Mouse (Mus musculus) neural tube, embryonic 12.5 days (tissue): ENCODE measurements around the gene Foxp1. TPM values are rescaled to one million over a fixed set of nuclear protein-coding genes. Genes with fewer than 3 reads are reported as not detected.

ENCODE experiments used
- ATAC-seq: fragments of 200-750 bp; cut with Nextera tagmentation; 2 replicates; pipeline ENCODE4 v1.8.0; 2017; ENCODE audit warnings: low read depth, mild to moderate bottlenecking, moderate TSS enrichment, moderate library complexity; ENCODE audit not compliant: low FRiP score
- H3K27ac ChIP-seq: fragments of 300-500 bp; sonication (generic); 2 replicates; pipeline ENCODE4 v1.5.1; 2016
- H3K27me3 ChIP-seq: fragments of 300-500 bp; sonication (generic); replicated peaks from 2 replicates; pipeline ENCODE4 v1.6.1; 2016; ENCODE audit warnings: mild to moderate bottlenecking
- H3K36me3 ChIP-seq: fragments of 300-500 bp; sonication (generic); 2 replicates; pipeline ENCODE4 v1.6.1; 2016; ENCODE audit warnings: mild to moderate bottlenecking
- H3K4me1 ChIP-seq: fragments of 300-500 bp; sonication (generic); 2 replicates; pipeline ENCODE4 v1.6.1; 2016
- H3K4me2 ChIP-seq: fragments of 300-500 bp; sonication (generic); replicated peaks from 2 replicates; pipeline ENCODE4 v1.6.1; 2016; ENCODE audit warnings: mild to moderate bottlenecking
- H3K4me3 ChIP-seq: fragments of 300-500 bp; sonication (generic); 2 replicates; pipeline ENCODE4 v1.5.1; 2016
- H3K9ac ChIP-seq: fragments of 300-500 bp; sonication (generic); 2 replicates; pipeline ENCODE4 v1.6.1; 2016; ENCODE audit warnings: mild to moderate bottlenecking
- H3K9me3 ChIP-seq: fragments of 300-500 bp; sonication (generic); 2 replicates; pipeline ENCODE4 v1.6.1; 2016; ENCODE audit warnings: mild to moderate bottlenecking
- WGBS: fragments of 180-500 bp; shearing (Covaris S2); methylation state at CpG from one replicate; pipeline ENCODE4 v1.1.7; 2016; 5-methylcytosine and 5-hydroxymethylcytosine counted together
- polyA plus RNA-seq: library from polyadenylated mRNA; unstranded; fragments of >200 nt; fragmentation: Nextera tagmentation; extraction: Ambion mirVana; gene quantifications from 2 replicates; pipeline ENCODE4 v1.2.1, GENCODE M21; 2016

The Foxp1 gene
- polyA plus RNA-seq, 1 experiment from 2014 or later: 91.8 TPM

GRCm38 (mm10) chr6:99478873-99479650 is 43.5 kb downstream of the Foxp1 start:
- WGBS: 78% methylated on average over 13 of the region's 13 CpGs

GRCm38 (mm10) chr6:99475040-99475439 is 47.5 kb downstream of the Foxp1 start:
- WGBS: 85% methylated on average over 9 of the region's 9 CpGs
- no peak overlapping the region for H3K4me2 ChIP-seq

More at GRCm38 (mm10) chr6:99478873-99479650, 43.5 kb downstream of the Foxp1 start:
- no peak overlapping the region for H3K27ac ChIP-seq
- no peaks in the 10 kb centered on the region for H3K36me3 ChIP-seq
- no peak overlapping the region for H3K4me2 ChIP-seq
- peaks cover 8% of the 10 kb centered on the region for H3K4me1 ChIP-seq
- no peak overlapping the region for H3K4me3 ChIP-seq
- H3K9me3 ChIP-seq: no peaks in the 10 kb centered on the region
- no peak overlapping the region for H3K9ac ChIP-seq
- H3K27me3 ChIP-seq: no peaks in the 10 kb centered on the region
- no peak for ATAC-seq

GRCm38 (mm10) chr6:99470906-99471305 is 51.6 kb downstream of the Foxp1 start:
- Histone ChIP-seq H3K36me3 (no peaks in the 10 kb centered on the region), H3K9me3 (no peaks in the 10 kb centered on the region), H3K27ac (no peak overlapping the region), H3K4me3 (no peak overlapping the region), H3K9ac (no peak overlapping the region), H3K4me1 (peaks cover 20% of the 10 kb centered on the region), H3K27me3 (no peaks in the 10 kb centered on the region), H3K4me2 (no peak overlapping the region)
- WGBS: 88% methylated on average over 5 of the region's 5 CpGs
- no peak for ATAC-seq

More at GRCm38 (mm10) chr6:99475040-99475439, 47.5 kb downstream of the Foxp1 start:
- Histone ChIP-seq H3K9me3 (no peaks in the 10 kb centered on the region), H3K4me3 (no peak overlapping the region), H3K36me3 (no peaks in the 10 kb centered on the region), H3K4me1 (peaks cover 5% of the 10 kb centered on the region), H3K27ac (no peak overlapping the region), H3K9ac (no peak overlapping the region), H3K27me3 (no peaks in the 10 kb centered on the region)
- ATAC-seq: no peak

- no peaks in the 10 kb centered on the region; the same call in 1 of the 2 replicates for H3K36me3 ChIP-seq
- no peak overlapping the region for H3K27ac ChIP-seq
- no peaks in the 10 kb centered on the region for H3K9me3 ChIP-seq
- no peak overlapping the region for H3K4me3 ChIP-seq
- no peaks in the 10 kb centered on the region for H3K27me3 ChIP-seq
- no peak for ATAC-seq
- H3K9ac ChIP-seq: no peak overlapping the region
- H3K4me1 ChIP-seq: peaks cover 20% of the 10 kb centered on the region
- 58% methylated on average over 12 of the region's 12 CpGs for WGBS
- no peak overlapping the region for H3K4me2 ChIP-seq
Measured at GRCm38 (mm10) chr6:99469134-99469834, 53.2 kb downstream of the Foxp1 start.

- 38% methylated on average over 3 of the region's 3 CpGs for WGBS
- Histone ChIP-seq H3K4me3 (no peak overlapping the region), H3K36me3 (no peaks in the 10 kb centered on the region; the same call in 1 of the 2 replicates), H3K27ac (no peak overlapping the region), H3K27me3 (no peaks in the 10 kb centered on the region), H3K4me2 (no peak overlapping the region), H3K9me3 (no peaks in the 10 kb centered on the region), H3K4me1 (peaks cover 20% of the 10 kb centered on the region), H3K9ac (no peak overlapping the region)
- ATAC-seq: no peak
Measured at GRCm38 (mm10) chr6:99467831-99468230, 54.7 kb downstream of the Foxp1 start.

GRCm38 (mm10) chr6:99467109-99467508 is 55.4 kb downstream of the Foxp1 start:
- 17% methylated on average over 8 of the region's 8 CpGs for WGBS
- Histone ChIP-seq H3K4me2 (no peak overlapping the region), H3K27me3 (no peaks in the 10 kb centered on the region), H3K9me3 (no peaks in the 10 kb centered on the region), H3K4me3 (no peak overlapping the region), H3K36me3 (no peaks in the 10 kb centered on the region; the same call in 1 of the 2 replicates), H3K27ac (no peak overlapping the region), H3K4me1 (peaks cover 20% of the 10 kb centered on the region), H3K9ac (no peak overlapping the region)
- no peak for ATAC-seq

GRCm38 (mm10) chr6:99466354-99466753 is 56.2 kb downstream of the Foxp1 start:
- Histone ChIP-seq H3K9me3 (no peaks in the 10 kb centered on the region), H3K36me3 (no peaks in the 10 kb centered on the region; the same call in 1 of the 2 replicates), H3K27ac (no peak overlapping the region), H3K9ac (no peak overlapping the region), H3K4me3 (no peak overlapping the region), H3K27me3 (no peaks in the 10 kb centered on the region), H3K4me2 (no peak overlapping the region), H3K4me1 (peaks cover 20% of the 10 kb centered on the region)
- no peak for ATAC-seq
- 82% methylated on average over 8 of the region's 8 CpGs for WGBS

- no peak overlapping the region for H3K9ac ChIP-seq
- H3K9me3 ChIP-seq: no peaks in the 10 kb centered on the region
- H3K27me3 ChIP-seq: no peaks in the 10 kb centered on the region
- no peak overlapping the region for H3K27ac ChIP-seq
- WGBS: 89% methylated on average over 4 of the region's 4 CpGs
- ATAC-seq: no peak
- H3K36me3 ChIP-seq: no peaks in the 10 kb centered on the region; the same call in 1 of the 2 replicates
- H3K4me1 ChIP-seq: peaks cover 13% of the 10 kb centered on the region
- no peak overlapping the region for H3K4me2 ChIP-seq
- no peak overlapping the region for H3K4me3 ChIP-seq
Measured at GRCm38 (mm10) chr6:99464449-99464848, 58.1 kb downstream of the Foxp1 start.

GRCm38 (mm10) chr6:99463906-99464305 is 58.6 kb downstream of the Foxp1 start:
- ATAC-seq: no peak
- Histone ChIP-seq H3K27me3 (no peaks in the 10 kb centered on the region), H3K27ac (no peak overlapping the region), H3K4me1 (peaks cover 13% of the 10 kb centered on the region), H3K9ac (no peak overlapping the region), H3K9me3 (no peaks in the 10 kb centered on the region), H3K4me2 (no peak overlapping the region), H3K36me3 (no peaks in the 10 kb centered on the region; the same call in 1 of the 2 replicates), H3K4me3 (no peak overlapping the region)
- WGBS: 86% methylated on average over 7 of the region's 7 CpGs

- Histone ChIP-seq H3K4me2 (no peak overlapping the region), H3K4me1 (0 out of 2 replicates have a peak, but pooled peaks cover under 1% of the 10 kb centered on the region), H3K27me3 (no peaks in the 10 kb centered on the region), H3K36me3 (no peaks in the 10 kb centered on the region), H3K4me3 (no peak overlapping the region), H3K9ac (no peak overlapping the region), H3K9me3 (no peaks in the 10 kb centered on the region), H3K27ac (no peak overlapping the region)
- WGBS: 92% methylated on average over 4 of the region's 4 CpGs
- no peak for ATAC-seq
Measured at GRCm38 (mm10) chr6:99458775-99459174, 63.7 kb downstream of the Foxp1 start.

GRCm38 (mm10) chr6:99453763-99454520 is 68.6 kb downstream of the Foxp1 start:
- Histone ChIP-seq H3K4me2 (no peak overlapping the region), H3K36me3 (no peaks in the 10 kb centered on the region), H3K4me3 (no peak overlapping the region), H3K9me3 (no peaks in the 10 kb centered on the region), H3K9ac (no peak overlapping the region), H3K27ac (no peak overlapping the region), H3K27me3 (no peaks in the 10 kb centered on the region), H3K4me1 (peaks cover 17% of the 10 kb centered on the region; the same call in 1 of the 2 replicates)
- WGBS: 86% methylated on average over 7 of the region's 7 CpGs
- ATAC-seq: no peak
